Mouse (Mus musculus) thymus, postnatal 10 days (tissue): ENCODE measurements around the gene Pnmal1.

Source experiments
- DNase-seq, 2 experiments: peaks; one replicate each; pipeline ENCODE4 v3.0.0; 2021; ENCODE audit warnings: low spot score in 2 of 2

The Pnmal1 gene

DNA sequence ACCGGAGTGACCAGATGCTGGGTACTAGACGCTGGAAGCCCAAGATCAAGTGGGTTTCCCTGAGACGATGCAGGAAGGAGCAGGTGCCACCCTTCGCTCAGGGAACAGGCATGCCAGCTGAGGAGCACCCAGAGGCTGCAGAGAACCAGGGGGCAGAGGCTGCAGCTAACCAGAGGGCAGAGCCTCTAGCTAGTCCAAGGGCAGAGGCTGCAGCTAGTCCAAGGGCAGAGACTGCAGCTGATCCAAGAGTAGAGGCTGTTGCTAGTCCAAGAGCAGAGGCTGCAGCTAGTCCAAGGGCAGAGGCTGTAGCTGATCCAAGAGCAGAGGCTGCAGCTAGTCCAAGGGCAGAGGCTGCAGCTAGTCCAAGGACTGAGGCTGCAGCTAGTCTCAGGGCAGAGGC, 35.9 kb downstream of the Pnmal1 start:
- DNase-seq, result no peak

DNA sequence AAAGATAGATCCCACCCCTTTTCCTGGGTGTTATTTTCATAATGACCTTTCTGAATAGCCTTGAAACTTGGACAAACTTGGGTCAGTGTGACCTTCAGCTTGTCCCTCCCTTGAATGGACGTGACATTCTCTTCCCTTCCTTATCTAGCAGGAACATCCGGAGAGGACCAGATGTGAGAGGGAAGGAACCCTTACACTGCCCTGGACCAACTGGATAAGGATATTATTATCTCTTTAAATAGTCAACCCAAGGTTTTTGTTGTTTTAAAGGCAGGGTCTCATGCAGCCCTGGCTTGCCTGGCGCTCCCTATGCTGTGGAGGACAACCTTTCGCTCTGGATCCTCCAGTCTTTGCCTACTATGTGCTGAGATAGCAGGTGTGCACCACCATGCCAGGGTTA, 39.8 kb downstream of the Pnmal1 start:
- no peak for DNase-seq

DNA sequence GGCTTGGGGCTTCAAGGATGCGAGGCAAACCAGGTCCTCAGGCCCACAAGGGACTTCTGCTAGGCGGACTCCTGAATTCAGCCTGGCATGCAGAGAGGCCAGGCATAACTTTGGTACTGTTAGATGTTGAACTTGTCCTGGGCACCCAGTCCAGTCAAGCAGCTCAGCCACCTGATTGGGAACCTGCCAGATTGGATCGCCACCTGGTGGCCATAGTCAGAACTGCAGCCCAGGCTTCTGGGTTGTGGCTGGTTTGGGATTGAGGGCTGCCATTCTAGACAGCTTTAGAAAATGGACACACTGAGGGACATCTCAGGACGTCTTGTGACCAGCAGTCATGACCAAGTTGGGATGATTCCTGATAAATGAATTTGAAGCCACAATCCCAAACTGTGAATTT, 40.2 kb downstream of the Pnmal1 start:
- DNase-seq, result peak; percentile 70 to 92

DNA sequence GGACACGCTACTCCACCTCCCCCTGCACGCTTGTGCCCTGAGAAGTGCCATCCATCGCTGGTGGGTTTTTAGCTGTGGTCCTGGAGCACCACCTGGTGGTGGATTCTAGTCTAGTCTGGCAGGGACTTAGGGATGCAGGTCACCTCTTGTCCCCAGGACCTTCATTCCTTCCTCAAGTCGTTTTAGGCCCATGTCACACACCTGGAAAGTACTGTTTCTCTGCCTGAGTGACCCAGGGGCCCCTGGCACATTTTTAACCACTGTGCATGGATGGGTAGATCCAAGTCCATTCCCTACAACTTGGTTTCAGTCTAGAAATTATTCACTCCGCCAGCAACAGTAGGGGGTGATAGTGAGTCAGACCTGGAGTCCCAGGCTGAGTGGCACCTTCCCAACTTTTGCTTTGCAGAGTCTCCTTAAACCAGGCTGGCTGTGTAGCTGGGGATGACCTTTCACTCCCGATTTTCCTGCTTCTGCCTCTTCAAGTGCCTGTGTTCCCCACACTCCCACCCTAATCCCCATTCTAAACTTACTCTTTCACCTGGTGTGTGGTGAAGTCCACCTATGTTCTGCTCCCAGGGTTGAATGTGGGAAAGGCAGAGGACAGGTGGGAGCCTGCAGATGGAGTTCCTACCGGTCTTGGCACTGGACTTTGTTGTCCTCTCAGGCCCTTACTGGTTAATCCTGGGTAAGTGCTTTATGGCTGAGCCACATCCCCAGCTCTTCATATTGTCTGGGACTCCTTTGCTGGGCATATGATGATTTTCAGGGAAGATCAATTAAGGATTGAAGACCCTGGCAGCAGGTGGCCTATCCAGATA, 43.1 kb downstream of the Pnmal1 start:
- DNase-seq, result peak; percentile 75 to 89

DNA sequence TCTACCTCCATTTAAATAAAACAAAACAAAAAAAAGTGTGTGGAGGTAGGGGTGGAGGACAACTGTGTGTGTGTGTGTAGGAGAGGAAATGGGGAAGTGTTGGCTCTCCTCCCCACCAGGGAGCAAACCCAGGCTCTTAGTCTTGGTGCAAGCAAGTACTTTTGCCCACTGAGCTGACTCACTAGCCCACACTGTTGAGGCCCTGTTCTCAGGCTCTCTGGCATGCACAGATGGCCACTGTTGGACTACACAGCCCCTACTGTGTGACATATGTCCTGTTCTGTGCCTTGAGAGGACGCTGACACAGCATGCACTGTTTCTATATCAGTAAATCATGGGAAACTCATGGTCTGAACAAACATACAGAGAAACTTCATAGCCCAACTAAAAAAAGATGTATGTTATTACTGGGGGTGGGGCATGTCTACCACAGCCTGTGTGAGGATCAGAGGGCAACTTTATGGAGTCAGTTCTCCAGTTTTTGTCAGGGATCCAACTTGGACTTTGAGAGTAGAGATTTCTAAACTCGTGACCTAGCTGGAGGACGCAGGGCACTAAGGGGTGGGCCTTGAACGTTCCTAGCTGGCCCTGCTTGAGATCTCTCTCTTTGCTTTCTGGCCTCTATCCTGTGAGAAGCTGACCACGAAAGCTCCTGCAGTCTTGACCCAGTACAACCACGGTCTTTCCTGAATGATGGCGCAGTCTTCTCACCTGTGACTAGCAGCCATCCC, 43.9 kb downstream of the Pnmal1 start:
- DNase-seq, result no peak

DNA sequence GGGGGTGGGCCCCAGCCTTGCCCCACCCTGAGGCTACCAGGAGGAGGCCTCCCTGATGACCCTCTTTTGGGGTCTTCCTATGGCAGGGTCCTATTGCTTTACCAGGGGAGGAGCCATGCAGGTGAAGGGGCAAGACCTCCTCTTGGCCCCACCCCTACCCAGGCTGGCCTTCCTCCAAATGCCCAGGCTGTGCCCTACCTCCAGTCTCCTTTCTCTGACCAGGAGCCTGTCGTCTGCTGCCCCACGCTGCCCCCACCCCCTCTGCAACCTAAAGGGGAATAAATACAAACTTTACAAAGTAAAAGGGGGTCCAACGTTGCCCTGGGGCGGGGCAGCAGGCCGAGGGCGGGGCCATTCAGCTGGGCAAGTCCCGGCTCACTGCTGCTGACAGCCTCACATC, 45.2 kb downstream of the Pnmal1 start:
- no peak for DNase-seq

DNA sequence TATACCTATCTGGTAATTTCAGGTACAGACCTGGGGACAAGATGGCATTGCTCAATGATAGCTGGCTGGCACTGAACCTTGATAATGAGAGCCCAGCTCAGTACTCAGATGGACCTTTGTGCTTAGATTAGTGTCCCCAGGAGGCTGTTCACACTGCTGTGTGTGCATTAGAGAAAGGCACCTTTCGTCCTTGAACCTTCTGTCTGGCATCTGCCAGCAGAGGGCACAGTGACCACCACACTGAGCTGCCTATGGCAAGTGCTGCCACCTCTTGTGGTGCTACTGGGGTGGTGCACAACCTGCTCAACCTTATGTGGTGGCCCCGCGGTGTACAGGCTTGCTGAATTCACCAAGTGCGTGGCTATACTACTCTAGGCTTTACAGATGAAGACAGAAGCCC, 47.8 kb downstream of the Pnmal1 start:
- DNase-seq, result peak; percentile 38 to 53

DNA sequence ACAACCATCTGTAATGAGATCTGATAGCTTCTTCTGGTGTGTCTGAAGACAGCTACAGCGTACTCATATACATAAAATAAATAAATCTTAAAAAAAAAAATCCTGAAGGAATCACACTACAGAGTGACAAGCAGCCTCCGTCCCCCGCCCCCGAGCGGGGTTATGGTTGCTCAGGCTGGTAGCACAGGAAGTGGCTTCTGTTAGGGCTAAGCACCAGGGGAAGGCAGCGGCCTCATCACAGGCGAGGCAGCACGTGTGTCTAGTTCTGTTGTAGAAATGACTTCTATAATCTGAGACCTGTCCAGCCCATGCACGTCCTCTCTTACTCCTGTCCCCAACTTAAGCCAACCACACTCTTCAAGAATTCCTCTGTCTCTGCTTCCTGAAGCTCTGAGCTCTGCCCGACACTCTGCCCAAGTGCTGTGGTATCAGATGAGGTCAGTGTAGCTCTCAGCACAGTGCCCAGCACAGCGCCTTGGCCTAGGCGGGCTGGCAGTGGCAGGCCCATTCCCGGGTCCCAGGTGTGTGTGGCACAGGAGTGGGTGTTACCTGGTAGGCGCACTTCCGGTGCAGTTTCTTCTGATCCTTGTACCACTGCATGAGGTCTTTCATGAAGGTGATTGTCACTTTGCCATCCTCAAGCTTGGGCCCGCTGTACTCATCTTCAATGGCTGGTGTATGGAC, 50.0 kb downstream of the Pnmal1 start:
- peak; percentile 68 to 69 for DNase-seq

DNA sequence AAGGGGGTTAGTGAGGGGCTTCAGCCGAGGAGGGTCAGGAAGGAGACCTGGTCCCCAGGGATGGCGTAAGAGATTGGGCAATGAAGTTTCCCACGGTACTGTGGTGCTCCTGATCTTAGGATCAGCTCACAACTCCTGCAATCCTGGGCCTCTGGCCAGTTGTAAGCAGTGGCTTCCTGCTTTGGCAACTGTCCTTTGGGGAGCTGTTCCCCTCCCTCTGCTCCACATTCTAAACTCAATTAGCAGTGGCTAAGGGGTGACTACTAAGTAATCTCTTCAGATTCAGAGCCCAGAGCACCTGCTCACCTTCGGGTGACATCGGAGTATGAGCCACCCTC, 50.5 kb downstream of the Pnmal1 start:
- no peak for DNase-seq

DNA sequence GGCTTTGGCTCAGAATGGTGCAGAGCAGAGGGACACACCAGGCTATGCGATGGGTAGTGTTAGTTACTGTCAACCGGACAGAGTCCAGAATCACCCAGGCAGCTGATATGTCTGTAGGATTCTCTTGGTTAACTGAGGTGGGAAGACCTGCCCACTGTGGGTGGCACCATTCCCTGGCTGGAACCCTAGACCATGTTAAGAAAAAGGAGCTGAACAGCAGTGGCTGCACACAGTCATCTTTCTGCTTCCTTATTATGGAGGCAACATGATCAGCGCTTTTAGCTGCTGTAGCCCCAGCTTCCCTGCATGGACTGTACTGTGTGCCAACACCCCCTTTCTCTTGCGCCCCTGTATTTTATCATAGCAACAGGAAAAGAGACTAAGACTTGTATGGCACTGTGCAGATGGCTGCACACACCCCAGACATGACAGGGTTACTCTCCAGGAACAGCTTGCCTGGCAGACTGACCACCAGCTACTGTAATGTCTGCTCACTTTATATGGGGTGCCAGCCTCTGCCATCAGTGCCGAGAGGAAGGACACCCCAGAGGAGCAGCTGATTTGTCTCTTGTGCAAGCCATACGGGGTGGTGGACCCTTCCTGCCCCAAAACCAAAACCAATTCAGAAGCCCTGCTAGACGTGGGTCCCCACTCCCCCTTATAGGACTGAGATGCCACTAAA, 52.6 kb downstream of the Pnmal1 start:
- no peak for DNase-seq
